Mouse (Mus musculus): Measurements from ENCODE around the gene Eif4e2. TPM values are rescaled to one million over a fixed set of nuclear protein-coding genes. Genes with fewer than 3 reads are reported as not detected.

Eif4e2 gene
- total RNA-seq, 1 experiment from 2014 or later, result 89.9 TPM

Other genes with a start within 250 kb of the Eif4e2 start
- gene Alppl2, start 124.0 kb upstream of the Eif4e2 start, total RNA-seq (2021), result not detected in 2 replicates
- gene Alpi, start 112.3 kb upstream of the Eif4e2 start, total RNA-seq (2021), result not detected in 2 replicates
- gene Akp3, start 88.9 kb upstream of the Eif4e2 start, total RNA-seq (2021), result not detected in 2 replicates
- 0.67 and 0.73 TPM in 2 replicates for gene Ecel1, start 57.4 kb upstream of the Eif4e2 start, total RNA-seq (2021)
- gene Prss56, start 30.6 kb upstream of the Eif4e2 start, total RNA-seq (2021), result not detected in 2 replicates
- gene Chrnd, start 23.3 kb upstream of the Eif4e2 start, total RNA-seq (2021), result not detected in 2 replicates
- not detected in 2 replicates for gene Chrng, start 9.3 kb upstream of the Eif4e2 start, total RNA-seq (2021)
- gene Efhd1, start 50.4 kb downstream of the Eif4e2 start, total RNA-seq (2021), result 310 and 340 TPM in 2 replicates
- gene Gigyf2, start 113.1 kb downstream of the Eif4e2 start, total RNA-seq (2021), result 94.6 and 114 TPM in 2 replicates
- gene Kcnj13, start 180.8 kb downstream of the Eif4e2 start, total RNA-seq (2021), result not detected in 2 replicates